Comparison of ENCODE assay signal across 20 mouse cellular contexts in the genomic region with DNA sequence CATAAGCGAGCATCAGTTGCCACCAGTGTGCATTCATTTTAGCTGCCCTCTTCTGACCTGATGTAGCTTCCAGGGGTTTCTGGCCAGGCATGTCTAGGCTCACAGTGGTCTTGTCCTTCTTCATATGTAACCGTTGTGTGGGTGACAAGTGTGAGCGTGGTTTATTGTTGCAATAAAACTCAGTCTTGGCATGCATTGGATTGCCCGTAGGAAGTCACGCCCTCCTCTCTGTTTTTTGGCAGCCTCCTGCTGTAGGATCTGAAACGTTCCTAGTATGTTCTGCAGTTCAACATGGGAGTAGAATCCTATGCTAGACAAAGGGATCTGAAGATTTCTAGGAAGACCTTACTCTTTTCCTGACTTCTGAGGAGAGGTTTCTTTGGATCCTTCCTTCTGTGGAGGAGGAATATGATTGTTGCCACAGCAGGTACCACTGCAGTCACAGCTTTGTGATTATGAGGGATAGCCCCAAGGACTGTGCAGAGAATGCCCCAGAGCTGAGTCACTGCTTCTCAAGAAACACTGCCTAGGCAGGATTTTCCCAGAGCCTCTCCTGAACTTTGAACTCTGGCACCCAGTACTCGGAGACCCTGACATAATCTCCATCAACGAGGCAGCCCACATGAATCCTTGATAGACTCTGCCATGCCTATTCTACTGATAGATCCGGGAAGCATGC.
DNase-seq lines count a peak whose midpoint lies in the region; ATAC-seq and TF ChIP-seq lines count a peak whose summit lies in the region.
"Had no signal": no experiment of that assay in that cellular context is flagged by ENCODE, and none has a peak within 500 bp of the region (broad histone marks: within the 10 kb centered on the region; RNA-seq: fewer than 3 reads in every experiment).

No protein-coding gene starts in this region.

- H3K36me3 ChIP-seq in heart, embryonic 12.5 days: no peaks in the 10 kb centered on the region
- H3K36me3 ChIP-seq: embryonic facial prominence, embryonic 13.5 days; hindbrain, embryonic 12.5 days had no signal

- H3K9ac ChIP-seq in heart, embryonic 12.5 days: no peak overlapping the region
- H3K9ac ChIP-seq: embryonic facial prominence, embryonic 13.5 days; forebrain, embryonic 13.5 days; forebrain, postnatal 0 days; hindbrain, embryonic 12.5 days had no signal

- TF ChIP-seq POLR2A in lung, adult 2 months (IDR thresholded peaks at IDR 0.05; ENCODE audit: borderline replicate concordance, extremely low read depth, low read depth, low read length): no peak

- no peaks in the 10 kb centered on the region for H3K27me3 ChIP-seq in heart, embryonic 12.5 days (replicated peaks)
- H3K27me3 ChIP-seq: CH12.LX; embryonic facial prominence, embryonic 13.5 days; forebrain, embryonic 13.5 days; hindbrain, embryonic 12.5 days had no signal

- no peak overlapping the region for H3K4me3 ChIP-seq in heart, embryonic 12.5 days
- H3K4me3 ChIP-seq in lung, adult 2 months (replicated peaks; ENCODE audit: extremely low read depth, low read depth, low read length): no peak overlapping the region
- H3K4me3 ChIP-seq: embryonic facial prominence, embryonic 13.5 days; forebrain, embryonic 13.5 days; hindbrain, embryonic 12.5 days had no signal

- ATAC-seq in heart, embryonic 12.5 days (ENCODE audit: insufficient number of reproducible peaks, low FRiP score): no peak
- ATAC-seq: forebrain, embryonic 13.5 days; forebrain, postnatal 0 days; hindbrain, embryonic 16.5 days had no signal

- no peak for TF ChIP-seq CTCF in lung, adult 2 months (IDR thresholded peaks at IDR 0.05; ENCODE audit: insufficient read depth, low read length)

- H3K4me1 ChIP-seq in heart, embryonic 12.5 days (replicated peaks): peaks cover 9% of the 10 kb centered on the region
- H3K4me1 ChIP-seq in lung, adult 2 months (ENCODE audit: control insufficient read depth, insufficient read depth, low read length): no peaks in the 10 kb centered on the region
- H3K4me1 ChIP-seq: embryonic facial prominence, embryonic 13.5 days; forebrain, embryonic 13.5 days; hindbrain, embryonic 12.5 days had no signal

- no peak overlapping the region for H3K27ac ChIP-seq in heart, embryonic 12.5 days (ENCODE audit: poor library complexity, severe bottlenecking)
- H3K27ac ChIP-seq: embryonic facial prominence, embryonic 13.5 days; forebrain, embryonic 13.5 days; hindbrain, embryonic 12.5 days had no signal

- H3K4me2 ChIP-seq in heart, embryonic 12.5 days: no peak overlapping the region
- H3K4me2 ChIP-seq: embryonic facial prominence, embryonic 13.5 days; forebrain, embryonic 13.5 days; hindbrain, embryonic 12.5 days had no signal

- WGBS in heart, embryonic 12.5 days: 74% methylated on average over 9 of the region's 9 CpGs
- WGBS in lung, adult 2 months: 53% methylated on average over 9 of the region's 9 CpGs

- peak; percentile 64 for DNase-seq in heart, adult 11 months
- DNase-seq in lung, postnatal 36 days: peak; percentile 8
- no peak for DNase-seq in lung, adult 2 months
- peak; percentile 61 for DNase-seq in gonadal fat pad, adult 2 months (ENCODE audit: low read depth)
- DNase-seq in adrenal gland, adult 2 months: no peak
- no peak for DNase-seq in testis, postnatal 10 days (ENCODE audit: low spot score)
- DNase-seq: adrenal gland, adult 8-10 months; adrenal gland, postnatal 36 days; cerebellum, adult 2 months; cerebellum, postnatal 14 days; forebrain, postnatal 0 days; gastrocnemius, postnatal 14 days; heart, postnatal 10 days; heart, postnatal 4 days had no signal

- no peaks in the 10 kb centered on the region for H3K9me3 ChIP-seq in heart, embryonic 12.5 days (replicated peaks)
- H3K9me3 ChIP-seq: embryonic facial prominence, embryonic 13.5 days; forebrain, embryonic 13.5 days; hindbrain, embryonic 12.5 days had no signal

Comparison
In these comparisons a context has a peak if more than half of its experiments do, and no peak if none do; other contexts are left out.
1. DNase-seq: peak in heart, adult 11 months (single experiment), lung, postnatal 36 days (single experiment) and gonadal fat pad, adult 2 months (single experiment); none in lung, adult 2 months (single experiment), adrenal gland, adult 2 months (single experiment) and testis, postnatal 10 days (single experiment).